Mouse (Mus musculus): ENCODE data around the gene 4921539E11Rik. TPM values are rescaled to one million over a fixed set of nuclear protein-coding genes. Genes with fewer than 3 reads are reported as not detected.

The 4921539E11Rik gene
- total RNA-seq, 2 experiments from 2014 or later, result not detected

GRCm38 (mm10) chr4:103219011-103219410 lies 71.7 kb downstream of the 4921539E11Rik start:
- no peak for DNase-seq (ENCODE audit: extremely low spot score in 1 of 2, low spot score in 2 of 2)
- intact Hi-C loops (cut with DNase I), result no loop called here

DNA sequence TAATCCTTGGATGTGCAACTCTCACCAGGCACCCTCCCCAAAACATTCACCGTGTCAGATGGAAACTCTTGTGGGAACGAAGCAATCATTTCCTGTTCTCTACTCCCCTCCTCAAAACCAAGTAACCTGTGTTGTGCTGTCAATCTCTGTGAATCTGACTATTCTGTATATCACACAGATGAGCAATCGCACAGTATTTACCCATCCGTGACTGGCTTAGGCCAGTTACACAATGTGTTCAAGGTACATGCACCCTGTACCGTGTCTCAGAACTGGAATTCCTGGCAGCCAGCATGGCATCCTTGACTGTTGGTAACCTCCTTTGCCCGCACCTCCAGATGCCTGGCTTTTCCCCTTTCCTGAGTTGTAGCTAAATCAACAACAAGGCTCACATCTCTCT lies 74.6 kb downstream of the 4921539E11Rik start:
- no peak for DNase-seq (ENCODE audit: extremely low spot score in 1 of 2, low spot score in 2 of 2)
- Histone ChIP-seq H3K4me3 (no peak overlapping the region), H3K27ac (no peak overlapping the region)
- no peak for TF ChIP-seq CTCF (IDR thresholded peaks at IDR 0.05)
- intact Hi-C loops (cut with DNase I), result no loop called here

More at GRCm38 (mm10) chr4:103219011-103219410, 71.7 kb downstream of the 4921539E11Rik start:
- Histone ChIP-seq H3K27ac (no peak overlapping the region), H3K4me3 (no peak overlapping the region)
- no peak for TF ChIP-seq CTCF (IDR thresholded peaks at IDR 0.05)

GRCm38 (mm10) chr4:103214925-103215820 lies 75.5 kb downstream of the 4921539E11Rik start, which contains the start of gene Slc35d1:
Slc35d1 (minus strand) TSS chr4:103215164.
- peak within 1 kb of the TSS; percentile 96 for H3K27ac ChIP-seq
- peak; percentile 41 for TF ChIP-seq CTCF (IDR thresholded peaks at IDR 0.05)
- peak; percentile 81 to 83 for DNase-seq (ENCODE audit: extremely low spot score in 1 of 2, low spot score in 2 of 2)
- peak within 1 kb of the TSS; percentile 74 for H3K4me3 ChIP-seq
- intact Hi-C loops (cut with DNase I), result loop anchor here (1.0 to 2.0 kb wide), 3 partner anchors 36 to 101 kb away; partner anchors contain the start of genes Mier1, Oma1 and Wdr78

DNA sequence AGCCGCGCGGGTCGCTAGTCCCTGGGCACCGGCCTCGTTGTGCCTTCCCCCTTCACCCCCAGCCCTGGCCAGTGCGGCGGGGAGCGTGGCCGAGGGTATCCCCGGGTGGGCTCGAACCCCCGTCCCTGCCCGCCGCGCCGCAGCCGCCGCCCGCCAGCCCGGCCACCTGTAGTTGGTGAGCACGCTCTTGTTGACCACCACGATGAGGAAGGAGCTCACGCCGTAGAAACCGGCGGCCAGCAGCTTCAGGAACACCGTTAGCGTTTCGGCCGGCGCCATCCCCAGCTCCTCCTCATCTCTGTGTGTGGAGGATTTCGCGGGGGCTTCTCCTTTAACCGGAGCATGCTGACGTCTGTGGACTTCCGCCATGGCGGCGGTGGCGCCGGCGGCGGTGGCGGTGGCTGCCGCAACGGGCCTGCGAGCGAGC lies 76.2 kb downstream of the 4921539E11Rik start:
- peak; percentile 71 to 75 for DNase-seq (ENCODE audit: extremely low spot score in 1 of 2, low spot score in 2 of 2)
- H3K27ac ChIP-seq, result peak overlapping the region; percentile 96
- peak overlapping the region; percentile 74 for H3K4me3 ChIP-seq
- intact Hi-C loops (cut with DNase I), result loop anchor here (2.0 kb wide), 2 partner anchors 36 to 98 kb away; partner anchors contain the start of gene Oma1
- TF ChIP-seq CTCF (IDR thresholded peaks at IDR 0.05), result no peak

DNA sequence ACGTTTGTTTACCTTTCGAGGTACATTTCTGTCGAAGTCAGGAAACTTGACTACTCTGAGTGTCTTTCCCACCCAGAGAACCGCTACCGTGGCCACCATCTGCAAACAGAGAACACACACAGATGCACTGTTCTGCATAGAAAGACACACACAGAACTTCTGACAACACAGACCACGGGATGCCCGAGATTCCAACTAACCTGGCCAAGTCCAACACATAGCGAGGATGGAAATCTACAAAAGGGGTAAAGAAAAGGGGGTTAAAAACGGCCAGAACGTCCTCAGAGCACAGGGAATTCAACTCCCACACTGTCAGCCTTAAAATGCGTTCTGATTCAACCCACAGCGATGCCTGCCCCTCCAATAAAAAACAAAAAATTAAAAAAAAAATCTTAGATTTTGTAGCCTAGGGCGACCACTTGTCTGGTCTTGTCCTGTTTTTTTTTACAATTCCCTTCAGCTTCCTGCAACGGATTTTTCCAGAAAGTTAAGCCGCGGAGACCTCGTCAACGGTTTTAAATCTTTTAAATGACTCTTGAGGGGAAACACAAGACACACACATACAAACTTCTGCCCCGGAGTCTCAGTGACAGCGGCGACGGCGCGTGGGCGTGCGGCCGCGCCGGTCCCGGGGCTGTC lies 76.7 kb downstream of the 4921539E11Rik start:
- Histone ChIP-seq H3K4me3 (peak overlapping the region; percentile 74), H3K27ac (peak overlapping the region; percentile 96)
- DNase-seq (ENCODE audit: extremely low spot score in 1 of 2, low spot score in 2 of 2), result peak in 1 of 2 experiments; percentile 16
- intact Hi-C loops (cut with DNase I), result loop anchor here (2.0 kb wide), 2 partner anchors 35 to 99 kb away; partner anchors contain the start of gene Oma1
- TF ChIP-seq CTCF (IDR thresholded peaks at IDR 0.05), result no peak

DNA sequence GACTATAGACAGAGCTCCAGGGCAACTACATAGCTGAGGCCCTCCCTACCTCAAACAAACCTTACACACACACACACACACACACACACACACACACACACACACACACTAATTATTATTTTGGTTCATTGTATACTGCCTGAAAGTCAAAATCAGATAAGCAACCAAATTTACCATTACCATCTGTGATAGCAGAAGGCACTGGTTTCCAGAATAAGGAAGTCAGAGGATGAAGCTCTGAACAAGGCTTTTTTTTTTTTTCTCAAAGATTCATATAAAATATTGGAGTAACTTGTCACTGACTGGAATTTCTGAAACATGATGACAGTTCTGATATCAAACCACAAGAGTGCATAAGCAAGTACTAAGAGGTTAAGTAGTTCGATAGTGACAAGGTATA lies 82.1 kb downstream of the 4921539E11Rik start:
- H3K27ac ChIP-seq, result no peak overlapping the region
- intact Hi-C loops (cut with DNase I), result no loop called here
- H3K4me3 ChIP-seq, result no peak overlapping the region
- no peak for TF ChIP-seq CTCF (IDR thresholded peaks at IDR 0.05)
- no peak for DNase-seq (ENCODE audit: extremely low spot score in 1 of 2, low spot score in 2 of 2)

DNA sequence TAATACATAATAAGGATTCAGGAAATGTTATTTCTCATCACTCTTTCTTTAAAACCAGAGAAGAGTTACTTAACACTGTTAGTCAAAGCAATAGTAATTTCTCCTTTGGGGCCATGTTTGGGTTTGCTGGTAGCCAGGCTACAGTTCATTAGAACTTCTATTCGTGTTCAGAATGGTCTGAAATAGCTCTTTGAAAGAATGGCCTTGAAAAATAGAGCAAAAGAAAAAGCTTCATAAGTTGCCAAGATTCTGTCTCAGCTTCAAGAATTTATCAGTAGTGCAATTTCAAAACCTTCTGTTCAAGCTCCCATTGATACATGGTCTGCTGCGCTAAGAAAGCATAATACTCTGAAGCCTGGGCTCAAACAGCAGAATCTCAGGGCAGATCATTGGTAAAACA lies 87.0 kb downstream of the 4921539E11Rik start:
- Histone ChIP-seq H3K27ac (no peak overlapping the region), H3K4me3 (no peak overlapping the region)
- TF ChIP-seq CTCF (IDR thresholded peaks at IDR 0.05), result no peak
- intact Hi-C loops (cut with DNase I), result no loop called here
- no peak for DNase-seq (ENCODE audit: extremely low spot score in 1 of 2, low spot score in 2 of 2)

- DNase-seq (ENCODE audit: extremely low spot score in 1 of 2, low spot score in 2 of 2), result no peak
- intact Hi-C loops (cut with DNase I), result no loop called here
- H3K27ac ChIP-seq, result no peak overlapping the region
Measured at GRCm38 (mm10) chr4:103200046-103200445, 90.6 kb downstream of the 4921539E11Rik start.

GRCm38 (mm10) chr4:103199086-103199485 lies 91.6 kb downstream of the 4921539E11Rik start:
- H3K4me3 ChIP-seq, result no peak overlapping the region
- H3K27ac ChIP-seq, result no peak overlapping the region
- intact Hi-C loops (cut with DNase I), result no loop called here
- no peak for DNase-seq (ENCODE audit: extremely low spot score in 1 of 2, low spot score in 2 of 2)
- no peak for TF ChIP-seq CTCF (IDR thresholded peaks at IDR 0.05)

More at GRCm38 (mm10) chr4:103200046-103200445, 90.6 kb downstream of the 4921539E11Rik start:
- TF ChIP-seq CTCF (IDR thresholded peaks at IDR 0.05), result no peak
- no peak overlapping the region for H3K4me3 ChIP-seq

- no peak overlapping the region for H3K4me3 ChIP-seq
- no peak for TF ChIP-seq CTCF (IDR thresholded peaks at IDR 0.05)
- no peak for DNase-seq (ENCODE audit: extremely low spot score in 1 of 2, low spot score in 2 of 2)
- intact Hi-C loops (cut with DNase I), result no loop called here
- no peak overlapping the region for H3K27ac ChIP-seq
Measured at GRCm38 (mm10) chr4:103197401-103197800, 93.3 kb downstream of the 4921539E11Rik start.

GRCm38 (mm10) chr4:103192421-103192820 lies 98.2 kb downstream of the 4921539E11Rik start:
- intact Hi-C loops (cut with DNase I), result no loop called here
- no peak overlapping the region for H3K27ac ChIP-seq
- no peak overlapping the region for H3K4me3 ChIP-seq
- TF ChIP-seq CTCF (IDR thresholded peaks at IDR 0.05), result peak; percentile 9
- no peak for DNase-seq (ENCODE audit: extremely low spot score in 1 of 2, low spot score in 2 of 2)
